Mouse (Mus musculus) midbrain, embryonic 14.5 days (tissue): ENCODE data around the gene Zscan22. TPM values are rescaled to one million over a fixed set of nuclear protein-coding genes. Genes with fewer than 3 reads are reported as not detected.

Experiments
- ATAC-seq: fragments of 200-750 bp; cut with Nextera tagmentation; 2 replicates; pipeline ENCODE4 v1.8.0; 2017; ENCODE audit warnings: moderate number of reproducible peaks, moderate library complexity; ENCODE audit not compliant: low FRiP score, low TSS enrichment
- DNase-seq: peaks from one replicate; pipeline ENCODE4 v3.0.0-alpha.2; 2015
- H3K27ac ChIP-seq: fragments of 300-500 bp; sonication (generic); replicated peaks from 2 replicates; pipeline ENCODE4 v1.5.1; 2014; ENCODE audit warnings: mild to moderate bottlenecking, low read depth, low read length, moderate library complexity
- H3K27me3 ChIP-seq: fragments of 300-500 bp; sonication (generic); 2 replicates; pipeline ENCODE4 v1.6.1; 2014; ENCODE audit warnings: low read length, control low read depth, mixed read lengths; ENCODE audit not compliant: control insufficient read depth, insufficient read depth
- H3K36me3 ChIP-seq: fragments of 300-500 bp; sonication (generic); 2 replicates; pipeline ENCODE4 v1.6.1; 2014; ENCODE audit warnings: low read length, control low read depth; ENCODE audit not compliant: control insufficient read depth, insufficient read depth
- H3K4me1 ChIP-seq: fragments of 300-500 bp; sonication (generic); 2 replicates; pipeline ENCODE4 v1.6.1; 2014; ENCODE audit warnings: mild to moderate bottlenecking, antibody characterized with exemption, low read length, control low read depth; ENCODE audit not compliant: control insufficient read depth, insufficient read depth
- H3K4me2 ChIP-seq: fragments of 300-500 bp; sonication (generic); 2 replicates; pipeline ENCODE4 v1.6.1; 2014; ENCODE audit warnings: mild to moderate bottlenecking, low read length, moderate library complexity
- H3K4me3 ChIP-seq: fragments of 300-500 bp; sonication (generic); replicated peaks from 2 replicates; pipeline ENCODE4 v1.5.1; 2014; ENCODE audit warnings: low read depth, low read length
- H3K9ac ChIP-seq: fragments of 300-500 bp; sonication (generic); replicated peaks from 2 replicates; pipeline ENCODE4 v1.6.1; 2014; ENCODE audit warnings: mild to moderate bottlenecking, low read length, moderate library complexity
- H3K9me3 ChIP-seq: fragments of 300-500 bp; sonication (generic); 2 replicates; pipeline ENCODE4 v1.6.1; 2016; ENCODE audit warnings: low read length, control low read depth, mixed read lengths; ENCODE audit not compliant: control insufficient read depth
- WGBS: fragments of 180-500 bp; shearing (Covaris S2); extraction: QIAGEN DNeasy Blood & Tissue Kit; methylation state at CpG from one replicate; pipeline ENCODE4 v1.1.7; 2014; 5-methylcytosine and 5-hydroxymethylcytosine counted together
- polyA plus RNA-seq: library from polyadenylated mRNA; unstranded; fragments of >200 nt; fragmentation: Nextera tagmentation; extraction: Ambion mirVana; gene quantifications from 2 replicates; pipeline ENCODE4 v1.2.1, GENCODE M21; 2014

Zscan22 gene
- polyA plus RNA-seq, 1 experiment from 2014 or later: 13.0 TPM

DNA sequence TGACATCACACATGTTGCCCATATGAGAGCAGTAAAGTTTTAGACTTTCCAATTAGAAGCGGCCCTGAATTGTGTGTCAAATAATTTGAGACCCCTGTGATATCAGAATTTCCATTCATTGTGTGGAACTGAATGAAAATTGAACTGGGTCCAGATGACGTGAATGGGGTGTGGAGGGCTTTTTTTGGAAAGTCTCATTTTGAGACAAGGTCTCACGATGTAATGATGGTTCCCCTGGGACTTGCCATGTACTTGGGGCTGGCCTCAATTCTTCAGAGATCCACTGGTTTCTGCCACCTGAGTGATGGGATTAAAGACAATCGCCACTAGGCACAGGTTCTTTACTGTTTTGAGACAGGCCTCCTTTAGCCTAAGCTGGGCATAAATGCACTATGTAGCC lies 43.0 kb downstream of the Zscan22 start:
- no peaks in the 10 kb centered on the region for H3K9me3 ChIP-seq
- no peaks in the 10 kb centered on the region for H3K36me3 ChIP-seq
- H3K4me3 ChIP-seq: no peak overlapping the region
- no peak overlapping the region for H3K4me2 ChIP-seq
- ATAC-seq: no peak
- no peaks in the 10 kb centered on the region for H3K4me1 ChIP-seq
- 81% methylated on average over 4 of the region's 4 CpGs for WGBS
- no peak for DNase-seq
- H3K27me3 ChIP-seq: no peaks in the 10 kb centered on the region
- no peak overlapping the region for H3K27ac ChIP-seq
- no peak overlapping the region for H3K9ac ChIP-seq

DNA sequence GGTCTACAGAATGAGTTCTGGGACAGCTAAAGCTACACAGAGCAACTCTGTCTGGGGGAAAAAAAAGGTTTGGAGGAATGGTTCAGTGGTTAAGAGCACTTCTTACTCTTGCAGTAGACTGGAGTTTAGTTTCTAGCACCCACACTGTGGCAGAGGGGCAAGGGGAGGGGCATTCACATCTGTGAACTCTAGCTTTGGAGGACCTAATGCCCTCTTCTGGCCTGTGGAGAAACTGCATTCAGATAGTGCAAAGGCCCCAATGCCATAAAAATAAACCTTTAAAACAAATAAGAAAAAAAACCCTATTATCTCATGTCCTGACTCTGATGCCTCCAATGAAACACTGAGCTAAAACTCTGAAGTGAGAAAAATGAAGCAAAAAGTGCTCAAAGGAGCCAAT lies 45.9 kb downstream of the Zscan22 start:
- Histone ChIP-seq H3K4me1 (no peaks in the 10 kb centered on the region), H3K9me3 (no peaks in the 10 kb centered on the region), H3K27me3 (no peaks in the 10 kb centered on the region), H3K4me2 (no peak overlapping the region), H3K27ac (no peak overlapping the region), H3K9ac (no peak overlapping the region), H3K36me3 (no peaks in the 10 kb centered on the region), H3K4me3 (no peak overlapping the region)
- ATAC-seq: no peak
- no peak for DNase-seq

DNA sequence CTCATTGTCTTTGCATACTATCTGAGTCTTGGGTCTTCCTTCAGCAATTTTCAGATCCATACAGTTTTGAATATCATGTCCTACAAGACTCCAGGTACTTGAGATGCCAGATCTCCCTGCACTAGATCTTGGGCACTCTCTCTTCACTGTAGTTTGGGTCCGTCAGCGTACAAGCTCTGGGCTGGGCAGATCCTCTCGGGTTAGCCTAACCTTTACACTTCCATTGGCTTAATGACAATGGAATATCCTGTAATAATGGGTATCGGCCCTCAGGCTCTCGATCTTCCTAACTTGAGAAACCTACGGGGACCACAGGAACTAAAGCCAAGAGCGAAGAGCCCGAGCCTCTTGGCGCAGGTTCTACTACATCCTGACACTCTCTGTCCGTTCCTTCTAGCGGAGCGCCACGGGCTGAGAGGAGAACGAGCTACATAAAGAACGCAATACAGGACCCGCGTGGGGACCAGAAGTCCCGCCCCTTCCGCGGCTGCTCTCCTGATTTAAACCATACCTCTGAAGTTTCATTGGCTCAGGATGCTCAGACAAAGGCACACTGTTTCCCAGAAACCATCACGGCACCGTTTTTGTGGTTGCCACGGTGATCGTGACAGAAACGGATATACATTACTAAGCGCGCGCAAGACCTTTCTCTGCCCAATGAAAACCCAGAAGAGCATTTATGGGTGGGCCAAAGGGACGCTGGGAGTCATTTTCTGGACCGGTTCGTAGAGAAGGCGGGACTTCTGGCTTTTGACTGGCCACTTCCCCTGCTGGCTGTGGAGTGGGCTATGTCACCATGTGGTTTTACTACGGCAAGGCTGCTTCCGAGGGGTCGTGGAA lies 51.6 kb downstream of the Zscan22 start:
- peak overlapping the region; percentile 85 for H3K27ac ChIP-seq
- ATAC-seq (peak; percentile 97), DNase-seq (peak; percentile 98)
- peak overlapping the region; percentile 68 for H3K9ac ChIP-seq
- WGBS: 8% methylated on average over 35 of the region's 35 CpGs
- H3K4me1 ChIP-seq: peaks cover 11% of the 10 kb centered on the region
- no peaks in the 10 kb centered on the region for H3K36me3 ChIP-seq
- H3K9me3 ChIP-seq: no peaks in the 10 kb centered on the region
- peak overlapping the region; percentile 40 for H3K4me3 ChIP-seq
- peak overlapping the region; percentile 75 for H3K4me2 ChIP-seq
- no peaks in the 10 kb centered on the region for H3K27me3 ChIP-seq

DNA sequence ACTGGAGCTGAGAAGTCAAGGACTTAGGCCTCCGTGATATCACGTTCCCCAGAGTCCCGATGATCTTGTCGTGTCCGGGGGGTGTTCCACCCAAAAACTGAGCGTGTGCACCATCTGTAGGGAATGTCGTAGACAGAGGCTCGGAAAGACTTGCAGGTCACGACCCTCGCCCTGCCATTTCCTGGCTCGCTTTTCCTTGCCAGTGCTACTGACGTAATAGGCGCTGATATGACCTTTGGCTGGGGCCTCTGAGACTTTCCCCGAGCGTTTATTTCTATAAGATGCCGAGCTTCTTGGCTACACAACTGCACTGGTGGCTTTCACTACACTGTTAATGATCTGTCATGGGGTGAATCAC lies 52.2 kb downstream of the Zscan22 start:
- Histone ChIP-seq H3K27ac (peak overlapping the region; percentile 85), H3K27me3 (no peaks in the 10 kb centered on the region), H3K9ac (peak overlapping the region; percentile 57), H3K9me3 (no peaks in the 10 kb centered on the region), H3K4me3 (peak overlapping the region; percentile 40), H3K36me3 (no peaks in the 10 kb centered on the region), H3K4me1 (peaks cover 11% of the 10 kb centered on the region), H3K4me2 (peak overlapping the region; percentile 75)
- no peak for DNase-seq
- 14% methylated on average over 16 of the region's 16 CpGs for WGBS
- ATAC-seq: no peak; the same call in 1 of the 2 replicates

DNA sequence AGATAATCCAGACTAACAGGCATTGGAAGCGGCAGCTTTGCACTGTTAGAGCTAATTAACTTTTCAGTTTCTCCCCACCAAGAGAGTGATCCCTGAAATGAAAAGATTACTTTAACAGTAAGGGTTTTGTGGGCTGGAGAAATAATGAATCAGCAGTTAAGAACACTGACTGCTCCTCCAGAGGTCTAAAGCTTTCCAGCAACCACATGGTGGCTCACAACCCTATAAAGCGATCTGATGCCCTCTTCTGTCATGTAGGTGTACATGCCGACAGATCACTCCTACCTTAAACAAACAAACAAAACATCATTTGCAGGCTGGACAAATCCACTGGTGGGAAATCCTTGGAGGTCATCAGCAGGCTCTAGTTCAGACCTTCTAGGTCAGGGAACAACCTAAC lies 57.3 kb downstream of the Zscan22 start:
- H3K9me3 ChIP-seq: no peaks in the 10 kb centered on the region
- H3K27ac ChIP-seq: no peak overlapping the region
- WGBS: 61% methylated on average over 3 of the region's 3 CpGs
- no peaks in the 10 kb centered on the region for H3K36me3 ChIP-seq
- no peaks in the 10 kb centered on the region for H3K27me3 ChIP-seq
- no peak overlapping the region for H3K4me2 ChIP-seq
- no peak overlapping the region for H3K9ac ChIP-seq
- H3K4me3 ChIP-seq: no peak overlapping the region
- ATAC-seq: no peak
- no peak for DNase-seq
- H3K4me1 ChIP-seq: peaks cover 5% of the 10 kb centered on the region

DNA sequence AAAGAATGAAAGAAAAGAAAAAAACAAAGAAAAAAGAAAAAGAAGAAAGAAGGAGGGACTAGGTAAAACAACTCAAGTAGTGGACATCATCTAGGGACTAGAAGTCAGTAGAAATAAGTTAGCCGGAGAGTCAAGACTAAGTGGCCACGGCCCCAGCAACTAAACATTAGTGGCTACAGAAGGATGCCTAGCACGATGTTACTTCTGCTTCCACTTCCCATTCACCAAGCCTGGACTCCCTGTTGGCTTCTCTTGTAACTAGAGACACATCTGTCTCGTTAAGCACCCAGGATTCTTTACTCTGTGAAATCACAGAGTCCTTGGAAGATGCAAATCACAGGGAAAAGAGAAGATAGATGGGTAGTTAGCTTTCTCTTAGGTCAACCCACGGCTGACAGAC lies 59.9 kb downstream of the Zscan22 start:
- no peak overlapping the region for H3K9ac ChIP-seq
- H3K4me3 ChIP-seq: no peak overlapping the region
- no peaks in the 10 kb centered on the region for H3K36me3 ChIP-seq
- no peak overlapping the region for H3K27ac ChIP-seq
- H3K4me2 ChIP-seq: no peak overlapping the region
- no peaks in the 10 kb centered on the region for H3K27me3 ChIP-seq
- 0 out of 2 replicates have a peak, but pooled peaks cover 3% of the 10 kb centered on the region for H3K4me1 ChIP-seq
- no peaks in the 10 kb centered on the region for H3K9me3 ChIP-seq
- DNase-seq (no peak), ATAC-seq (no peak)
- 74% methylated on average over 5 of the region's 5 CpGs for whole genome bisulfite sequencing

Other genes with a start within 250 kb of the Zscan22 start
- not detected in 2 replicates for gene Vmn2r55, start 212.8 kb upstream of the Zscan22 start, polyA plus RNA-seq
- gene Vmn2r56, start 162.8 kb upstream of the Zscan22 start, polyA plus RNA-seq: not detected in 2 replicates
- 25.5 and 26.3 TPM in 2 replicates for gene Zscan18, start 94.2 kb upstream of the Zscan22 start, polyA plus RNA-seq
- 35.5 and 37.9 TPM in 2 replicates for gene Zfp329, start 79.0 kb upstream of the Zscan22 start, polyA plus RNA-seq
- 22.9 and 28.0 TPM in 2 replicates for gene Zfp110, start 63.1 kb upstream of the Zscan22 start, polyA plus RNA-seq
- gene Zfp128, start 16.6 kb upstream of the Zscan22 start, polyA plus RNA-seq: 8.6 and 9.0 TPM in 2 replicates
- 749 and 858 TPM in 2 replicates for gene Rps5, start 24.5 kb downstream of the Zscan22 start, polyA plus RNA-seq
- 0.64 and 0.66 TPM in 2 replicates for gene Rnf225, start 29.6 kb downstream of the Zscan22 start, polyA plus RNA-seq
- gene Zfp324, start 68.0 kb downstream of the Zscan22 start, polyA plus RNA-seq: 12.0 and 14.4 TPM in 2 replicates
- 8.7 and 8.9 TPM in 2 replicates for gene Zfp446, start 80.0 kb downstream of the Zscan22 start, polyA plus RNA-seq
- gene Slc27a5, start 100.4 kb downstream of the Zscan22 start, polyA plus RNA-seq: 0.24 and 0.31 TPM in 2 replicates
- 293 and 309 TPM in 2 replicates for gene Trim28, start 101.3 kb downstream of the Zscan22 start, polyA plus RNA-seq
- 42.4 and 42.5 TPM in 2 replicates for gene Zbtb45, start 112.2 kb downstream of the Zscan22 start, polyA plus RNA-seq
- 188 and 205 TPM in 2 replicates for gene Chmp2a, start 137.0 kb downstream of the Zscan22 start, polyA plus RNA-seq
- 149 and 181 TPM in 2 replicates for gene Ube2m, start 140.5 kb downstream of the Zscan22 start, polyA plus RNA-seq
- gene Mzf1, start 156.9 kb downstream of the Zscan22 start, polyA plus RNA-seq: 6.1 and 7.6 TPM in 2 replicates
- 0.09 TPM in 1 of 2 replicates, not detected in the other for gene Vmn1r85, start 197.4 kb downstream of the Zscan22 start, polyA plus RNA-seq
- not detected in 2 replicates for gene Vmn1r86, start 222.1 kb downstream of the Zscan22 start, polyA plus RNA-seq
- not detected in 2 replicates for gene Vmn1r87, start 242.3 kb downstream of the Zscan22 start, polyA plus RNA-seq